Mouse (Mus musculus) heart, embryonic 13.5 days (tissue): ENCODE measurements at regions not wholly inside any gene's neighbourhood (a gene's known extent, or its start where the extent isn't known, plus 50 kb on each side); places are given as distances from the start of the nearest gene placed in this dataset.

Experiments
- ATAC-seq: fragments of 200-750 bp; cut with Nextera tagmentation; 2 replicates; pipeline ENCODE4 v1.8.0; 2017; ENCODE audit warnings: moderate TSS enrichment; ENCODE audit not compliant: insufficient number of reproducible peaks, low FRiP score, low TSS enrichment; ENCODE audit errors: extremely low read depth
- H3K27ac ChIP-seq: fragments of 300-500 bp; sonication (generic); replicated peaks from 2 replicates; pipeline ENCODE4 v1.5.1; 2015; ENCODE audit warnings: moderate library complexity, mild to moderate bottlenecking, inconsistent platforms
- H3K27me3 ChIP-seq: fragments of 300-500 bp; sonication (generic); replicated peaks from 2 replicates; pipeline ENCODE4 v1.6.1; 2015; ENCODE audit warnings: mild to moderate bottlenecking, inconsistent platforms
- H3K36me3 ChIP-seq: fragments of 300-500 bp; sonication (generic); 2 replicates; pipeline ENCODE4 v1.6.1; 2015; ENCODE audit warnings: mild to moderate bottlenecking, inconsistent platforms
- H3K4me1 ChIP-seq: fragments of 300-500 bp; sonication (generic); 2 replicates; pipeline ENCODE4 v1.6.1; 2015; ENCODE audit warnings: inconsistent platforms
- H3K4me2 ChIP-seq: fragments of 300-500 bp; sonication (generic); 2 replicates; pipeline ENCODE4 v1.6.1; 2015; ENCODE audit warnings: inconsistent platforms, mild to moderate bottlenecking, moderate library complexity
- H3K4me3 ChIP-seq: fragments of 300-500 bp; sonication (generic); 2 replicates; pipeline ENCODE4 v1.5.1; 2015; ENCODE audit warnings: moderate library complexity, mild to moderate bottlenecking, inconsistent platforms
- H3K9ac ChIP-seq: fragments of 300-500 bp; sonication (generic); 2 replicates; pipeline ENCODE4 v1.6.1; 2015; ENCODE audit warnings: inconsistent platforms, mild to moderate bottlenecking, moderate library complexity
- H3K9me3 ChIP-seq: fragments of 300-500 bp; sonication (generic); 2 replicates; pipeline ENCODE4 v1.6.1; 2016; ENCODE audit warnings: inconsistent platforms
- WGBS: fragments of 180-500 bp; shearing (Covaris S2); methylation state at CpG from one replicate; pipeline ENCODE4 v1.1.7; 2015; ENCODE audit warnings: mixed read lengths; 5-methylcytosine and 5-hydroxymethylcytosine counted together

- no peak for ATAC-seq
- H3K4me3 ChIP-seq = no peak overlapping the region
- 68% methylated on average over 3 of the region's 3 CpGs for WGBS
- no peaks in the 10 kb centered on the region for H3K27me3 ChIP-seq
- H3K9ac ChIP-seq = no peak overlapping the region
- no peak overlapping the region for H3K4me2 ChIP-seq
- H3K36me3 ChIP-seq = no peaks in the 10 kb centered on the region
- no peak overlapping the region for H3K27ac ChIP-seq
- no peaks in the 10 kb centered on the region for H3K4me1 ChIP-seq
- H3K9me3 ChIP-seq = no peaks in the 10 kb centered on the region
These were observed 206.3 kb upstream of the Ppp2r2d start for GRCm38 (mm10) chr7:138639541-138639940.

GRCm38 (mm10) chr7:138626061-138626460 is 219.8 kb upstream of the Ppp2r2d start:
- no peak overlapping the region for H3K9ac ChIP-seq
- no peaks in the 10 kb centered on the region for H3K4me1 ChIP-seq
- WGBS = 67% methylated on average over 9 of the region's 9 CpGs

GRCm38 (mm10) chr7:138620896-138621655 is 223.5 kb upstream of the Tcerg1l start:
- Histone ChIP-seq H3K4me2 (no peak overlapping the region), H3K9ac (no peak overlapping the region), H3K9me3 (no peaks in the 10 kb centered on the region), H3K27me3 (peaks cover 6% of the 10 kb centered on the region; the same call in 1 of the 2 replicates), H3K27ac (no peak overlapping the region), H3K36me3 (no peaks in the 10 kb centered on the region), H3K4me3 (no peak overlapping the region), H3K4me1 (no peaks in the 10 kb centered on the region)
- 84% methylated on average over 10 of the region's 10 CpGs for WGBS
- no peak for ATAC-seq

More at GRCm38 (mm10) chr7:138626061-138626460, 219.8 kb upstream of the Ppp2r2d start:
- Histone ChIP-seq H3K27me3 (peaks cover 6% of the 10 kb centered on the region; the same call in 1 of the 2 replicates), H3K9me3 (no peaks in the 10 kb centered on the region), H3K4me3 (no peak overlapping the region), H3K27ac (no peak overlapping the region), H3K4me2 (no peak overlapping the region), H3K36me3 (no peaks in the 10 kb centered on the region)
- ATAC-seq = no peak

GRCm38 (mm10) chr7:138620080-138620684 is 222.7 kb upstream of the Tcerg1l start:
- Histone ChIP-seq H3K4me2 (no peak overlapping the region), H3K9me3 (no peaks in the 10 kb centered on the region), H3K4me1 (no peaks in the 10 kb centered on the region), H3K27me3 (peaks cover 6% of the 10 kb centered on the region; the same call in 1 of the 2 replicates), H3K36me3 (no peaks in the 10 kb centered on the region), H3K9ac (no peak overlapping the region), H3K27ac (no peak overlapping the region), H3K4me3 (no peak overlapping the region)
- ATAC-seq = no peak
- 47% methylated on average over 5 of the region's 5 CpGs for WGBS

- H3K4me2 ChIP-seq = no peak overlapping the region
- H3K36me3 ChIP-seq = no peaks in the 10 kb centered on the region
- no peaks in the 10 kb centered on the region for H3K4me1 ChIP-seq
- no peak overlapping the region for H3K4me3 ChIP-seq
- H3K27ac ChIP-seq = no peak overlapping the region
- H3K9me3 ChIP-seq = no peaks in the 10 kb centered on the region
- no peak overlapping the region for H3K9ac ChIP-seq
- ATAC-seq = no peak
- 76% methylated on average over 2 of the region's 2 CpGs for WGBS
- H3K27me3 ChIP-seq = no peaks in the 10 kb centered on the region; the same call in 1 of the 2 replicates
These were observed 218.9 kb upstream of the Tcerg1l start for GRCm38 (mm10) chr7:138616468-138616867.

GRCm38 (mm10) chr7:138609605-138610004 is 212.1 kb upstream of the Tcerg1l start:
- Histone ChIP-seq H3K9me3 (no peaks in the 10 kb centered on the region), H3K27me3 (no peaks in the 10 kb centered on the region), H3K27ac (no peak overlapping the region), H3K4me3 (no peak overlapping the region), H3K36me3 (no peaks in the 10 kb centered on the region), H3K4me2 (no peak overlapping the region), H3K4me1 (no peaks in the 10 kb centered on the region), H3K9ac (no peak overlapping the region)
- no peak for ATAC-seq
- WGBS = 70% methylated on average over 3 of the region's 3 CpGs

GRCm38 (mm10) chr7:138609124-138609523 is 211.6 kb upstream of the Tcerg1l start:
- no peaks in the 10 kb centered on the region for H3K4me1 ChIP-seq
- H3K9me3 ChIP-seq = no peaks in the 10 kb centered on the region
- H3K27ac ChIP-seq = no peak overlapping the region
- H3K4me3 ChIP-seq = no peak overlapping the region
- H3K9ac ChIP-seq = no peak overlapping the region
- ATAC-seq = no peak
- H3K36me3 ChIP-seq = no peaks in the 10 kb centered on the region
- no peaks in the 10 kb centered on the region for H3K27me3 ChIP-seq
- WGBS = 75% methylated on average over 4 of the region's 4 CpGs
- no peak overlapping the region for H3K4me2 ChIP-seq

- Histone ChIP-seq H3K27ac (no peak overlapping the region), H3K36me3 (no peaks in the 10 kb centered on the region), H3K4me3 (no peak overlapping the region), H3K4me2 (no peak overlapping the region), H3K9ac (no peak overlapping the region), H3K4me1 (no peaks in the 10 kb centered on the region), H3K9me3 (no peaks in the 10 kb centered on the region), H3K27me3 (no peaks in the 10 kb centered on the region)
- ATAC-seq = no peak
- WGBS = 63% methylated on average over 11 of the region's 11 CpGs
These were observed 208.9 kb upstream of the Tcerg1l start for GRCm38 (mm10) chr7:138606363-138606964.

- H3K9me3 ChIP-seq = no peaks in the 10 kb centered on the region
- H3K27me3 ChIP-seq = no peaks in the 10 kb centered on the region
- H3K4me1 ChIP-seq = no peaks in the 10 kb centered on the region
- H3K9ac ChIP-seq = no peak overlapping the region
- H3K4me3 ChIP-seq = no peak overlapping the region
- no peak overlapping the region for H3K27ac ChIP-seq
- no peaks in the 10 kb centered on the region for H3K36me3 ChIP-seq
- no peak overlapping the region for H3K4me2 ChIP-seq
- ATAC-seq = no peak
These were observed 208.4 kb upstream of the Tcerg1l start for GRCm38 (mm10) chr7:138605923-138606322.

- Histone ChIP-seq H3K36me3 (no peaks in the 10 kb centered on the region), H3K4me2 (no peak overlapping the region), H3K9me3 (no peaks in the 10 kb centered on the region), H3K27me3 (no peaks in the 10 kb centered on the region), H3K27ac (no peak overlapping the region), H3K4me1 (no peaks in the 10 kb centered on the region), H3K4me3 (no peak overlapping the region), H3K9ac (no peak overlapping the region)
- ATAC-seq = no peak
- WGBS = 48% methylated on average over 4 of the region's 4 CpGs
These were observed 204.2 kb upstream of the Tcerg1l start for GRCm38 (mm10) chr7:138601749-138602148.

- H3K9ac ChIP-seq = no peak overlapping the region
- no peaks in the 10 kb centered on the region for H3K9me3 ChIP-seq
- no peak overlapping the region for H3K27ac ChIP-seq
- no peaks in the 10 kb centered on the region for H3K36me3 ChIP-seq
- H3K4me2 ChIP-seq = no peak overlapping the region
- no peak overlapping the region for H3K4me3 ChIP-seq
- no peak for ATAC-seq
- H3K4me1 ChIP-seq = no peaks in the 10 kb centered on the region
- peaks cover 8% of the 10 kb centered on the region; the same call in 1 of the 2 replicates for H3K27me3 ChIP-seq
- WGBS = 81% methylated on average over 2 of the region's 2 CpGs
These were observed 195.8 kb upstream of the Tcerg1l start for GRCm38 (mm10) chr7:138593344-138593743.
